Mouse (Mus musculus) thymus, postnatal 10 days (tissue): ENCODE results near the gene Tacc2.

Source experiments
- DNase-seq, 2 experiments: peaks; one replicate each; pipeline ENCODE4 v3.0.0; 2021; ENCODE audit warnings: low spot score in 2 of 2

Tacc2 gene

GRCm38 (mm10) chr7:130726185-130726584, 148.9 kb downstream of the Tacc2 start:
- DNase-seq: no peak

DNA sequence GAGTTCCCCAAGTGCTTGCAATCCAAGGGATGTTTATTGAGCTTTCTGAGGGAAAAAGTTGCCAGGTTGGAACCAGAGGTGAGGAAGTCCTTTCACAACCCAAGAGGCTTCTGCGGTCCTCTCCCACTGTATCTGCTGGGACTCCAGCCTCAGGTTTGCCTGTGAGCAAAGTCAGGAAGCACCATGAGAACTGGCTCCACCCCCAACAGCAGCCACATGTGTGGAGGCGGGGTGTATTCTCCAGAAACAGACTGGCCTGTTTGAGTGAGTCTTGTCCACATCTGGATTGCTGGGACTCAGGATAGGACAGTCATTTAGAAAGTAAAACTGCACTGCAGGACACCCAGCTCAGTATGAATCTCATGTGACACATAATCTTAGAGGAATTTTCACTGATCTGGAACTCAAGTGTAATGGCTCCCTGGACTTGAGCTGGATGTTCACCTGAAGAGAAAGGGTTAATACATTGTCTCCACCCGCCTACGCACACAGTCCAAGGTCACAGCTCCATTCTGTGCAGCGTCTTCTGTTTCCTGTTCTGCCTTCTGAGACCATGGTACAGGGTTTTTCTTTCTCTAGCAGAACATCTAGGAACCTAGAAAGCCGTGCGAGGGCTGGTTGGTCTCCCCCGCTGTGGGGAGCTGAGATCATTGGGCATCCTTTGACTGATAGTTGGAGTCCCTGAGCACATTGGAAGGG, 149.6 kb downstream of the Tacc2 start:
- no peak for DNase-seq

DNA sequence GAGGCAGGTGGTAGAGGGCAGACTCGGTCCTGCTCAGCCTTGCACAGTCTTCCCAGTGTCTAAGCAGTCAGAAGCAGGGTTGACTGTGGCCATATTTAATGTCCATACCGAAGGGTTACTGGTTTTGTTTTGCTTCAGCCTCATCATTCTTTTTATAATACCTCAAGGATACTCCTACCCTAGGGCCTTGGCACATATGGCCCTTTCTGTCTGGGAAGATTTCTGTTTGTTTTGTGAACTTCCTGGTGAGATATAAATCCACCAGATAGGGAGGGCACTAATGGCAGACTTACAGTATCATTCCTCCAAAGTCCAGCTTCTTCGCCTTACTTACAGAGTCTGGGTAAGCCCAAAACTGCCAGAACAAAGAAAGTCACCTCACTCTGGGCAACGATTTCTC, 150.3 kb downstream of the Tacc2 start:
- DNase-seq: no peak

DNA sequence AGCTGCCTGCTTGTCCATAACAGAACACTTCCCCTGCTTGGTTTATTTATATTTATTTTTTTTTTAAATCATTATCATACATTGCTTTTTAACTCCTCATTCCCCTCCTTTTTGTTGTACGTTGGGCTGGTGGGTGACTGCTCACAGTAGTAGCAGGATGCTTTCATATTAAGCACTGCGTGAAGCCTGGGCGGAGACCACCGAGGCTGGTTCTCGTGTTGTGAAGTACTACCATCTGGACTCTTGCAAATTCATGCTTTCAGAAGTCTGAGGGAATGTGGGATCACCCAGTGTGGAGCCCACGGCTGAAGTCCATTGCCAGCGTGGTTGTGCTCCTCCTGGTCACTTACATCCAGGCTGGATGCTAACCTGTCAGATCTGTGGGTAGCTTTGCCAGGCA, 154.6 kb downstream of the Tacc2 start:
- DNase-seq: no peak

DNA sequence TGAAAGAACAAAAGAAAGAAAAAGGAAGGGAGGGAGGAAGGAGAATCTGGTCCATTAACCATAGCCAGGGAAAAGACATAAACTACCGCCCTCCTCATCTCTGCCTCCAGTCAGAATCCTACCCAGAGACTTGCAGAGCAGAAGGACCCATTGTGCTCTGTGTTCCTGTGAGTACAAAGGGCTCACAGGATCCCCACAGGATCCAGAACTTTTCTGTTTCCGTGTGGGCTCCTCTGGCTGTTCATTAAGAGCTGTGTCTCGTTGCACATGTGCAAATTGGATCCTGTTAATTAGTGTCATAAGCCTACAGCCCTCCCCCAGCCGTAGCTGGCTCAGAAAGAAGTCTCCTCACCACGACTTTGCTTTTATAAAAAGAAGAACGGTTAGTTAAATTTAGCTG, 155.7 kb downstream of the Tacc2 start:
- DNase-seq: no peak

- DNase-seq: no peak
These were observed 156.2 kb downstream of the Tacc2 start for GRCm38 (mm10) chr7:130733423-130733822.

DNA sequence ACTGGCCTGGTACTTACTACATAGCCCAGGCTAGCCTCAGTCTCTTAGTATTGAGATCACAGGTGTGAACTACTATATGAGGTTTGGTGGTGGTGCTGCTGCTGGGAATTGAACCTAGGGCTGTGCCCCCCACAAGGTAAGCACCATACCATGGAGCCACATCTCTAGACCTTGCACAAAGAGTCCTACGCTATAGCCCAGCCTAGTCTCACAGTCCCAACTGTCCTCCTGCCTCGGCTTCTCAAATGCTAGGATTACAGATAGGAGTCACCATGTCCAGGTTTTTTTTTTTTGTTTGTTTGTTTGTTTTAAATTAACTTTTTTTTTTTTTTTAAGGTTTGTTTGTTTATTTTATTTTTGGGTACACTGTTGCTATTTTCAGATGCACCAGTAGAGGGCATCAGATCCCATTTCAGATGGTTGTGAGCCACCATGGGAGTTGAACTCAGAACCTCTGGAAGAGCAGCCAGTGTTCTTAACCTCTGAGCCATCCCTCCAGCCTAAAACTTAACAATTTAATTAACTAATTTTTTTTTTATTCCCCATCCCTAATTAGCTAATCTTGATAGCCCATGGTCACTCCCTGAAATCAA, 157.1 kb downstream of the Tacc2 start:
- DNase-seq: no peak

- no peak for DNase-seq
These were observed 163.9 kb downstream of the Tacc2 start for GRCm38 (mm10) chr7:130741099-130741498.

- no peak for DNase-seq
These were observed 166.2 kb downstream of the Tacc2 start for GRCm38 (mm10) chr7:130743239-130744025.

DNA sequence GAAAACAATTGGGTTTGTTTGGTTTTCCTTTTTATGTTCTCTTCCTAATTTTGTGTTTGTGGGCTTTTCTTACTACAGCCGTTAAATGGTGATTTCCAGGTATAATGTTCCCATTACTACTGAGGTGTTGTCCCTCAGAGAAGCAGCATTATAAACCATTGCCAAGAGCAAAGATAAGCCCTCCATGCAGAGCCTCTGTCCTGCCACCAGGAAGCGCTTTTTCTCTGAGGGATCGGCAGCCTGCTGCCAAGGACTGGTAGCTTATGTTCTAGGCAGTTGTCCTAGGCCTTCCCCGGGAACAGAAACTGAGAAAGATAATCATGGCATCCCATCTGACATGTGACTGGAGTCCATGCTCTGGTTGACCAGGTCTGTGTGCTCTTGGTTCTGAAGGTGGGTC, 171.9 kb downstream of the Tacc2 start:
- DNase-seq: no peak

GRCm38 (mm10) chr7:130750752-130751490, 173.7 kb downstream of the Tacc2 start:
- no peak for DNase-seq

- DNase-seq: no peak
These were observed 174.4 kb downstream of the Tacc2 start for GRCm38 (mm10) chr7:130751678-130752077.

DNA sequence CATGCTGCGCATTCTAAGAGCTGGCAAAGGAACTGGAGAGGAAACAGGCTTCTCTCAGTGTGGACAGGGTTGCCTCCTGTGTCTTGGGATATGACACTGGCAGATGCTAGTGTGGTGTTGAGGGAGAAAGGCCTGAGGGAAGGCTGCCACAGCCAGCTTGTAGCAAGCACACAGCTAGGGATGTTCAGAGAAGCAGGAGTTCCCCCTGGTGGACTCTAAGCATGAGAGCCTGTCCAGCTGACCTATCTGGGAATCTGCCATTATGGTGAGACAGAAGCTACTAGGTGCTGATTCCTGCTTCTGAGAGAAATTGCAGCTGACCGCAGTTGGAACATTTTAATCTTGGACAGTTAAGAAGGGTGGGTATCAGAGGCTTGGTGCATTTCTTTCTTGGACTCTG, 177.6 kb downstream of the Tacc2 start:
- DNase-seq: no peak

- no peak for DNase-seq
These were observed 179.2 kb downstream of the Tacc2 start for GRCm38 (mm10) chr7:130756343-130756835.

DNA sequence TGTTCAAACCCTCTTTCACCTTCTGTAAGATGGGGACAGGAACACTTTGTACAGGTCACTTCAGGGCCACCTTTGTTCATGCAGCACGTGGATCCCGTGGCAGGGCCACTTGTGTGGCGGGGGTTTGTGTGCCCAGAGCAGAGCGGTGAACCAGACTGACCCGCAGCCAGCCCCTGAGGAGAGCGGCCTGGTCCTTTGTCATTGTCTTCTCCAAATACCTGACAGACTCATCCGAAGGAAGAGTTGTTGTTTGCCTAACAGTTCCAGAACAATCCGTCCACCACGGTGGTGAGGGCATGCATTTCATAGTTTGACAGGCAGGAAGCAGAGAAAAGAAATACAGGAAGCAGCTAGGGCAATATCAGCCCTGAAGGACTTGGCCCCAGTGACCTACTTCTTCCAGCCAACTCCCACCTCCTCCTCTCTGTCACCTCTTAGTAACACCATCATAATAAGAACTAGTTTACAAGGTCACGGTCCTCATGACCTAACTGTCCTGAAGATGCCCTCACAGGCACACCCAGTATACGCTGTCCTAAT, 180.2 kb downstream of the Tacc2 start:
- no peak for DNase-seq

- DNase-seq: peak; percentile 28 to 67
These were observed 185.0 kb downstream of the Tacc2 start for GRCm38 (mm10) chr7:130762071-130762897.

DNA sequence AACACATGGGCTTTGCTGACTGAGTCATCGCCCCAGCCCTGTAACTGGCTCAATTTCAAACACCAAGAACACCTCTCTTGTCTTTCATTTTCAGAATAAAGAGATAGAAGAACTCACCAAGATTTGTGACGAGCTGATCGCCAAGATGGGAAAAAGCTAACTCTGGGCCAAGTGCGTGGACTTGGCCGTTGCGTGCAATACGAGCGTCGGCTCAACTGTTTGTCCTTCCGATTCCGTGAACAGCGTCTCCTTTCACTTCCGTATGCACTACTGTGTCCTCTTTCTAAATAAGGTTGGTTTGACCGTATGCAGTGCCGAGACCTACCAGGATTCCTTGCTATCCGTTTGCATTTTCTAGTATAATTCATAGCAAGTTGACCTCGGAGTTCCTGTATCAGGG, 186.9 kb downstream of the Tacc2 start:
- no peak for DNase-seq

- DNase-seq: no peak
These were observed 189.4 kb downstream of the Tacc2 start for GRCm38 (mm10) chr7:130766411-130767170.

- no peak for DNase-seq
These were observed 190.9 kb downstream of the Tacc2 start for GRCm38 (mm10) chr7:130768151-130768550.

GRCm38 (mm10) chr7:130770707-130771106, 193.5 kb downstream of the Tacc2 start:
- peak; percentile 72 to 87 for DNase-seq
